Mouse (Mus musculus) limb, embryonic 13.5 days (tissue): ENCODE data around the gene Nrn1l. TPM values are rescaled to one million over a fixed set of nuclear protein-coding genes. Genes with fewer than 3 reads are reported as not detected.

Source experiments
- ATAC-seq: fragments of 200-750 bp; cut with Nextera tagmentation; 2 replicates; pipeline ENCODE4 v1.8.0; 2017; ENCODE audit warnings: low read depth, moderate number of reproducible peaks, moderate TSS enrichment; ENCODE audit not compliant: low FRiP score
- H3K27ac ChIP-seq: fragments of 300-500 bp; sonication (generic); 2 replicates; pipeline ENCODE4 v1.5.1; 2015; ENCODE audit warnings: inconsistent platforms, mild to moderate bottlenecking, moderate library complexity
- H3K27me3 ChIP-seq: fragments of 300-500 bp; sonication (generic); 2 replicates; pipeline ENCODE4 v1.6.1; 2015; ENCODE audit warnings: mild to moderate bottlenecking, inconsistent platforms
- H3K36me3 ChIP-seq: fragments of 300-500 bp; sonication (generic); 2 replicates; pipeline ENCODE4 v1.6.1; 2015; ENCODE audit warnings: inconsistent platforms, mild to moderate bottlenecking, moderate library complexity
- H3K4me1 ChIP-seq: fragments of 300-500 bp; sonication (generic); 2 replicates; pipeline ENCODE4 v1.6.1; 2015; ENCODE audit warnings: inconsistent platforms
- H3K4me2 ChIP-seq: fragments of 300-500 bp; sonication (generic); replicated peaks from 2 replicates; pipeline ENCODE4 v1.6.1; 2015; ENCODE audit warnings: inconsistent platforms, mild to moderate bottlenecking, moderate library complexity
- H3K4me3 ChIP-seq: fragments of 300-500 bp; sonication (generic); 2 replicates; pipeline ENCODE4 v1.5.1; 2015; ENCODE audit warnings: moderate library complexity, mild to moderate bottlenecking, inconsistent platforms
- H3K9ac ChIP-seq: fragments of 300-500 bp; sonication (generic); 2 replicates; pipeline ENCODE4 v1.6.1; 2015; ENCODE audit warnings: mild to moderate bottlenecking, inconsistent platforms
- H3K9me3 ChIP-seq: fragments of 300-500 bp; sonication (generic); 2 replicates; pipeline ENCODE4 v1.6.1; 2016; ENCODE audit warnings: inconsistent platforms
- WGBS: fragments of 180-500 bp; shearing (Covaris S2); methylation state at CpG from one replicate; pipeline ENCODE4 v1.1.7; 2015; 5-methylcytosine and 5-hydroxymethylcytosine counted together
- polyA plus RNA-seq: library from polyadenylated mRNA; unstranded; fragments of >200 nt; fragmentation: Nextera tagmentation; extraction: Ambion mirVana; gene quantifications from 2 replicates; pipeline ENCODE4 v1.2.1, GENCODE M21; 2015

Nrn1l gene
- polyA plus RNA-seq, 1 experiment from 2014 or later, result 0.60 TPM

- H3K27ac ChIP-seq, result peak within 1 kb of the TSS; percentile 89
- H3K9me3 ChIP-seq, result no peaks in the 10 kb centered on the region
- H3K4me2 ChIP-seq, result peak within 1 kb of the TSS; percentile 89
- WGBS, result under 1% methylated on average over 66 of the region's 68 CpGs
- H3K4me3 ChIP-seq, result peak within 1 kb of the TSS; percentile 95
- H3K4me1 ChIP-seq, result peaks cover 12% of the 10 kb centered on the region
- no peaks in the 10 kb centered on the region for H3K27me3 ChIP-seq
- peak within 1 kb of the TSS; percentile 99 for H3K9ac ChIP-seq
- peaks cover 10% of the 10 kb centered on the region; the same call in 1 of the 2 replicates for H3K36me3 ChIP-seq
- ATAC-seq, result peak; percentile 95
Observed at GRCm38 (mm10) chr8:105900180-105900940, 7.0 kb downstream of the Nrn1l start, which contains the start of gene Pskh1. TSS of gene Pskh1 (plus strand) at chr8:105900441.

- Histone ChIP-seq H3K4me2 (peak overlapping the region; percentile 89), H3K4me3 (peak overlapping the region; percentile 95), H3K36me3 (peaks cover 7% of the 10 kb centered on the region; the same call in 1 of the 2 replicates), H3K9ac (peak overlapping the region; percentile 99), H3K9me3 (no peaks in the 10 kb centered on the region), H3K27ac (peak overlapping the region; percentile 89), H3K4me1 (peaks cover 12% of the 10 kb centered on the region), H3K27me3 (no peaks in the 10 kb centered on the region)
- ATAC-seq, result no peak
- WGBS, result 33% methylated on average over 16 of the region's 16 CpGs
Observed at GRCm38 (mm10) chr8:105900941-105901616, 7.7 kb downstream of the Nrn1l start.

- H3K9me3 ChIP-seq, result no peaks in the 10 kb centered on the region
- no peak overlapping the region for H3K4me2 ChIP-seq
- no peaks in the 10 kb centered on the region for H3K27me3 ChIP-seq
- no peak overlapping the region for H3K9ac ChIP-seq
- peaks cover 66% of the 10 kb centered on the region for H3K36me3 ChIP-seq
- no peak for ATAC-seq
- H3K4me1 ChIP-seq, result no peaks in the 10 kb centered on the region
- 82% methylated on average over 3 of the region's 3 CpGs for WGBS
- no peak overlapping the region for H3K27ac ChIP-seq
- H3K4me3 ChIP-seq, result no peak overlapping the region
Observed at GRCm38 (mm10) chr8:105919390-105919789, 26.0 kb downstream of the Nrn1l start.

GRCm38 (mm10) chr8:105925123-105925522, 31.8 kb downstream of the Nrn1l start:
- Histone ChIP-seq H3K4me1 (no peaks in the 10 kb centered on the region), H3K27me3 (no peaks in the 10 kb centered on the region), H3K36me3 (peaks cover 60% of the 10 kb centered on the region), H3K9me3 (no peaks in the 10 kb centered on the region), H3K4me3 (no peak overlapping the region), H3K9ac (no peak overlapping the region), H3K27ac (no peak overlapping the region), H3K4me2 (no peak overlapping the region)
- ATAC-seq, result no peak
- 70% methylated on average over 3 of the region's 3 CpGs for WGBS

GRCm38 (mm10) chr8:105930602-105931001, 37.2 kb downstream of the Nrn1l start:
- no peak overlapping the region for H3K4me3 ChIP-seq
- peak; percentile 55 for ATAC-seq
- H3K9me3 ChIP-seq, result no peaks in the 10 kb centered on the region
- H3K36me3 ChIP-seq, result peaks cover 63% of the 10 kb centered on the region
- peaks cover 5% of the 10 kb centered on the region for H3K4me1 ChIP-seq
- H3K4me2 ChIP-seq, result no peak overlapping the region
- no peak overlapping the region for H3K27ac ChIP-seq
- WGBS, result 19% methylated on average over 8 of the region's 8 CpGs
- peak overlapping the region; percentile 43; the same call in 1 of the 2 replicates for H3K9ac ChIP-seq
- no peaks in the 10 kb centered on the region for H3K27me3 ChIP-seq

- no peak overlapping the region for H3K9ac ChIP-seq
- H3K27me3 ChIP-seq, result no peaks in the 10 kb centered on the region
- H3K36me3 ChIP-seq, result peaks cover 57% of the 10 kb centered on the region
- H3K4me2 ChIP-seq, result no peak overlapping the region
- no peak overlapping the region for H3K4me3 ChIP-seq
- H3K9me3 ChIP-seq, result no peaks in the 10 kb centered on the region
- ATAC-seq, result no peak
- H3K4me1 ChIP-seq, result peaks cover 12% of the 10 kb centered on the region
- no peak overlapping the region for H3K27ac ChIP-seq
- 93% methylated on average over 3 of the region's 3 CpGs for WGBS
Observed at GRCm38 (mm10) chr8:105931271-105931670, 37.9 kb downstream of the Nrn1l start.

- H3K4me3 ChIP-seq, result no peak overlapping the region
- H3K4me1 ChIP-seq, result peaks cover 17% of the 10 kb centered on the region
- no peaks in the 10 kb centered on the region for H3K9me3 ChIP-seq
- ATAC-seq, result no peak
- H3K27ac ChIP-seq, result no peak overlapping the region
- H3K36me3 ChIP-seq, result peaks cover 45% of the 10 kb centered on the region
- WGBS, result 90% methylated on average over 11 of the region's 11 CpGs
- H3K9ac ChIP-seq, result no peak overlapping the region
- H3K27me3 ChIP-seq, result no peaks in the 10 kb centered on the region
- no peak overlapping the region for H3K4me2 ChIP-seq
Observed at GRCm38 (mm10) chr8:105932525-105932924, 39.2 kb downstream of the Nrn1l start.

GRCm38 (mm10) chr8:105933762-105934161, 40.4 kb downstream of the Nrn1l start, which contains the start of gene Ctrl:
TSS of gene Ctrl (minus strand) at chr8:105933862.
- Histone ChIP-seq H3K4me1 (peaks cover 26% of the 10 kb centered on the region), H3K4me3 (no peak within 1 kb of the TSS), H3K27me3 (no peaks in the 10 kb centered on the region), H3K36me3 (peaks cover 45% of the 10 kb centered on the region), H3K27ac (no peak within 1 kb of the TSS), H3K9me3 (no peaks in the 10 kb centered on the region), H3K4me2 (no peak within 1 kb of the TSS), H3K9ac (no peak within 1 kb of the TSS)
- no peak for ATAC-seq
- WGBS, result 91% methylated on average over 2 of the region's 2 CpGs

- Histone ChIP-seq H3K36me3 (peaks cover 47% of the 10 kb centered on the region), H3K4me3 (no peak overlapping the region), H3K27ac (0 out of 2 replicates have a peak overlapping the region, but pooled peaks have one; percentile 76), H3K27me3 (no peaks in the 10 kb centered on the region), H3K4me1 (peaks cover 26% of the 10 kb centered on the region), H3K9me3 (no peaks in the 10 kb centered on the region), H3K4me2 (peak overlapping the region; percentile 96; the same call in 1 of the 2 replicates), H3K9ac (no peak overlapping the region)
- no peak for ATAC-seq
- WGBS, result 81% methylated on average over 6 of the region's 6 CpGs
Observed at GRCm38 (mm10) chr8:105935105-105935504, 41.7 kb downstream of the Nrn1l start.

- peaks cover 44% of the 10 kb centered on the region for H3K36me3 ChIP-seq
- no peak for ATAC-seq
Observed at GRCm38 (mm10) chr8:105935863-105936603, 42.7 kb downstream of the Nrn1l start.

GRCm38 (mm10) chr8:105936866-105937475, 43.6 kb downstream of the Nrn1l start:
- H3K27me3 ChIP-seq, result no peaks in the 10 kb centered on the region
- H3K4me3 ChIP-seq, result peak overlapping the region; percentile 77
- peaks cover 44% of the 10 kb centered on the region for H3K36me3 ChIP-seq
- H3K4me2 ChIP-seq, result peak overlapping the region; percentile 96
- H3K27ac ChIP-seq, result peak overlapping the region; percentile 76
- H3K9me3 ChIP-seq, result no peaks in the 10 kb centered on the region
- WGBS, result under 1% methylated on average over 30 of the region's 30 CpGs
- peak overlapping the region; percentile 82 for H3K9ac ChIP-seq
- peak; percentile 90 for ATAC-seq
- peaks cover 26% of the 10 kb centered on the region for H3K4me1 ChIP-seq

More at GRCm38 (mm10) chr8:105935863-105936603, 42.7 kb downstream of the Nrn1l start:
- peak overlapping the region; percentile 77 for H3K4me3 ChIP-seq
- H3K27me3 ChIP-seq, result no peaks in the 10 kb centered on the region
- peaks cover 26% of the 10 kb centered on the region for H3K4me1 ChIP-seq
- H3K9ac ChIP-seq, result peak overlapping the region; percentile 82
- H3K9me3 ChIP-seq, result no peaks in the 10 kb centered on the region
- H3K4me2 ChIP-seq, result peak overlapping the region; percentile 96
- H3K27ac ChIP-seq, result peak overlapping the region; percentile 76
- WGBS, result 21% methylated on average over 7 of the region's 7 CpGs
